ENCODE assay signal across 12 mouse cellular contexts in the genomic region with DNA sequence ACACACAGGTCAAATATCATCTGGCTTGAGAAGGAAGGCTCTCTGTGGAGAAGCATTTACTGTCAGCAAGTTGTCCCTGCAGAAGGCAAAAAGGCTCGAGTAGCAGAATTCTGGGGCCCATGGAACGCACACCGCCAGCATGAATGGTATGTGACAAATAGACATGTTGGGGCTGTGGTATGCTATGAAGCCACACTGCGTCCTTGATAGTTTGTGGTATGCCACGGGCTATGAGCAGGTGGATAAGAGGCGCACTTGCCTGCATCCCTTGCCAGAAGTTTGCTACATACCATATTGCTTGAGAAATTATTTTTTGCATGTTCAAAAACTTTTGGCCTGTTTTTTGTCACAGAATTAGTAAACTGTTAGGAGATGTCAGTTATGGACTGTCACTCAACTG.
"Had no signal": no experiment of that assay in that cellular context is flagged by ENCODE, and none has a peak within 500 bp of the region (broad histone marks: within the 10 kb centered on the region; RNA-seq: fewer than 3 reads in every experiment).

No protein-coding gene starts in this region.

- DNase-seq: kidney, postnatal 36 days; layer of hippocampus, adult 9-11 months; layer of hippocampus, postnatal 36 days; midbrain, embryonic 14.5 days; thymus, postnatal 14 days had no signal

- H3K27me3 ChIP-seq: limb, embryonic 15.5 days; liver, embryonic 12.5 days; lung, embryonic 15.5 days; neural tube, embryonic 12.5 days had no signal

- H3K4me3 ChIP-seq: limb, embryonic 15.5 days; liver, embryonic 12.5 days; lung, embryonic 15.5 days; midbrain, embryonic 10.5 days; neural tube, embryonic 12.5 days had no signal

- H3K4me2 ChIP-seq: limb, embryonic 15.5 days; liver, embryonic 12.5 days; lung, embryonic 15.5 days; neural tube, embryonic 12.5 days had no signal

- H3K27ac ChIP-seq: kidney, postnatal 0 days; limb, embryonic 15.5 days; liver, embryonic 12.5 days; lung, embryonic 15.5 days; midbrain, embryonic 10.5 days; neural tube, embryonic 12.5 days; stomach, postnatal 0 days had no signal

- ATAC-seq: liver, embryonic 12.5 days had no signal

- H3K36me3 ChIP-seq: limb, embryonic 15.5 days; liver, embryonic 12.5 days; lung, embryonic 15.5 days; midbrain, embryonic 10.5 days; neural tube, embryonic 12.5 days had no signal

- H3K4me1 ChIP-seq: liver, embryonic 12.5 days; lung, embryonic 15.5 days; midbrain, embryonic 10.5 days; neural tube, embryonic 12.5 days had no signal

- H3K9me3 ChIP-seq: limb, embryonic 15.5 days; liver, embryonic 12.5 days; lung, embryonic 15.5 days; midbrain, embryonic 10.5 days; neural tube, embryonic 12.5 days had no signal

- H3K9ac ChIP-seq: limb, embryonic 15.5 days; liver, embryonic 12.5 days; lung, embryonic 15.5 days; neural tube, embryonic 12.5 days had no signal
